Mouse (Mus musculus) mature B cell (primary cell): ENCODE measurements at regions not wholly inside any gene's neighbourhood (a gene's known extent, or its start where the extent isn't known, plus 50 kb on each side); places are given as distances from the start of the nearest gene placed in this dataset.

Experiments used
- in situ Hi-C: fragments of 300-500 bp; cut with MboI; formaldehyde crosslinking; loops from 2 replicates; pipeline ENCODE4 v1.14.3; 2019

- in situ Hi-C loops: no loop called here
Measured at GRCm38 (mm10) chr3:79996803-79997202, 112.5 kb downstream of the Fam198b start.

- in situ Hi-C loops: no loop called here
Measured at GRCm38 (mm10) chr3:80002335-80002734, 118.0 kb downstream of the Fam198b start.

- in situ Hi-C loops: no loop called here
Measured at GRCm38 (mm10) chr3:80003300-80004090, 119.2 kb downstream of the Fam198b start.

- in situ Hi-C loops: no loop called here
Measured at GRCm38 (mm10) chr3:80004556-80004955, 120.2 kb downstream of the Fam198b start.

GRCm38 (mm10) chr3:80004966-80005365, 120.6 kb downstream of the Fam198b start:
- in situ Hi-C loops: no loop called here

GRCm38 (mm10) chr3:80005371-80005770, 121.0 kb downstream of the Fam198b start:
- in situ Hi-C loops: no loop called here

- in situ Hi-C loops: no loop called here
Measured at GRCm38 (mm10) chr3:80006263-80006662, 121.9 kb downstream of the Fam198b start.

GRCm38 (mm10) chr3:80007006-80007405, 122.7 kb downstream of the Fam198b start:
- in situ Hi-C loops: no loop called here

- in situ Hi-C loops: no loop called here
Measured at GRCm38 (mm10) chr3:80009275-80009674, 124.9 kb downstream of the Fam198b start.

GRCm38 (mm10) chr3:80025795-80026194, 141.5 kb downstream of the Fam198b start:
- in situ Hi-C loops: no loop called here

GRCm38 (mm10) chr3:80033071-80033470, 148.7 kb downstream of the Fam198b start:
- in situ Hi-C loops: no loop called here

- in situ Hi-C loops: no loop called here
Measured at GRCm38 (mm10) chr3:80038553-80039129, 154.3 kb downstream of the Fam198b start.

- in situ Hi-C loops: no loop called here
Measured at GRCm38 (mm10) chr3:80042756-80043484, 158.6 kb downstream of the Fam198b start.

- in situ Hi-C loops: loop anchor here (25.0 kb wide), 1 partner anchor 162 kb away; the partner anchor contains the start of gene Fam198b
Measured at GRCm38 (mm10) chr3:80049495-80050225, 165.3 kb downstream of the Fam198b start.

- in situ Hi-C loops: loop anchor here (25.0 kb wide), 1 partner anchor 164 kb away; the partner anchor contains the start of gene Fam198b
Measured at GRCm38 (mm10) chr3:80050920-80051319, 166.6 kb downstream of the Fam198b start.

- in situ Hi-C loops: loop anchor here (25.0 kb wide), 1 partner anchor 165 kb away; the partner anchor contains the start of gene Fam198b
Measured at GRCm38 (mm10) chr3:80051963-80052362, 167.6 kb downstream of the Fam198b start.

- in situ Hi-C loops: loop anchor here (25.0 kb wide), 1 partner anchor 166 kb away; the partner anchor contains the start of gene Fam198b
Measured at GRCm38 (mm10) chr3:80052879-80053278, 168.5 kb downstream of the Fam198b start.

GRCm38 (mm10) chr3:80053435-80053834, 169.1 kb downstream of the Fam198b start:
- in situ Hi-C loops: loop anchor here (25.0 kb wide), 1 partner anchor 166 kb away; the partner anchor contains the start of gene Fam198b

GRCm38 (mm10) chr3:80056636-80057350, 172.5 kb downstream of the Fam198b start:
- in situ Hi-C loops: loop anchor here (25.0 kb wide), 1 partner anchor 169 kb away; the partner anchor contains the start of gene Fam198b

- in situ Hi-C loops: loop anchor here (25.0 kb wide), 1 partner anchor 171 kb away; the partner anchor contains the start of gene Fam198b
Measured at GRCm38 (mm10) chr3:80058722-80059121, 174.4 kb downstream of the Fam198b start.

- in situ Hi-C loops: loop anchor here (25.0 kb wide), 1 partner anchor 183 kb away; the partner anchor contains the start of gene Fam198b
Measured at GRCm38 (mm10) chr3:80070726-80071125, 186.4 kb downstream of the Fam198b start.
